25 mouse cellular contexts compared by ENCODE assay signal in the genomic region with DNA sequence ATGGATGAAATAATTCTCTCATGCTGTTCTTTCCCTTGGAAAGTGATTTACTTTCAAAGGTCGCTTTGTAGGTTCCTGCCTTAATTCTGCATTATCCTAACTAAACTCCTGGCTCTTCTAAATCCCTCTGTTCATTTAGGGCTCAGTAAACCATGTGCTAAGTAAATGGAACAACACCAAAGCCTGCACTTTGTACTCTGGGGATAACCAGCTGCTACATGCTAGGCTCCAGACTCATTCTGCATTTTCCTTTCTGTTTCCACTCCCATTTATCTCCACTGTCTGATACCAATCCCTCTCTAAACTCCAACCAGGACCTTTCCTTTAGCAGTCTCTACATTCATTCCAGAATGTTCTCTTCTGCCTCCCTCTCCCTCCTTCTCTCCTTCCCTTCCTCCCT. TPM values are rescaled to one million over a fixed set of nuclear protein-coding genes. Genes with fewer than 3 reads are reported as not detected.
"Had no signal": no experiment of that assay in that cellular context is flagged by ENCODE, and none has a peak within 500 bp of the region (broad histone marks: within the 10 kb centered on the region; RNA-seq: fewer than 3 reads in every experiment).

No protein-coding gene starts in this region.

- H3K27me3 ChIP-seq: midbrain, embryonic 12.5 days; neural tube, embryonic 13.5 days; neural tube, embryonic 15.5 days had no signal

- H3K4me3 ChIP-seq: midbrain, embryonic 10.5 days; midbrain, embryonic 12.5 days; myocyte; neural tube, embryonic 13.5 days; neural tube, embryonic 15.5 days had no signal

- H3K9me3 ChIP-seq: midbrain, embryonic 10.5 days; midbrain, embryonic 12.5 days; neural tube, embryonic 13.5 days; neural tube, embryonic 15.5 days had no signal

- H3K4me1 ChIP-seq: midbrain, embryonic 12.5 days had no signal

- H3K9ac ChIP-seq: lung, embryonic 14.5 days; midbrain, embryonic 12.5 days; neural tube, embryonic 13.5 days; neural tube, embryonic 15.5 days had no signal

- ATAC-seq: midbrain, embryonic 16.5 days had no signal

- H3K27ac ChIP-seq: midbrain, embryonic 10.5 days; midbrain, embryonic 12.5 days; neural tube, embryonic 13.5 days; neural tube, embryonic 15.5 days had no signal

- H3K4me2 ChIP-seq: lung, embryonic 14.5 days; midbrain, embryonic 12.5 days; neural tube, embryonic 13.5 days; neural tube, embryonic 15.5 days had no signal

- DNase-seq: lung, adult 18-20 months; lung, embryonic 14.5 days; lung, postnatal 10 days; lung, postnatal 4 days; right cerebral cortex, adult 18-20 months; right cerebral cortex, postnatal 25 days; right cerebral cortex, postnatal 4 days; spleen, adult 18-20 months; thymus, adult 18-20 months; thymus, postnatal 14 days; thymus, postnatal 36 days had no signal

- H3K36me3 ChIP-seq: midbrain, embryonic 10.5 days; midbrain, embryonic 12.5 days; neural tube, embryonic 13.5 days; neural tube, embryonic 15.5 days had no signal

RNA-seq across cellular contexts. Expression of a gene that starts 46.7 kb away (rescaled TPM):
- total RNA-seq: megakaryocyte, adult 5-6 weeks; megakaryocyte-erythroid progenitor cell, adult 5-6 weeks had no signal
- polyA plus RNA-seq: lung, embryonic 14.5 days; lung, embryonic 16.5 days; midbrain, embryonic 10.5 days; midbrain, embryonic 12.5 days; midbrain, embryonic 16.5 days; myocyte; neural tube, embryonic 11.5 days; neural tube, embryonic 13.5 days; neural tube, embryonic 15.5 days; small intestine, adult 2 months; stomach, embryonic 14.5 days; stomach, embryonic 16.5 days; thymus, postnatal 0 days had no signal
